Mouse (Mus musculus) E14TG2a.4 (cell line): ENCODE results near the gene Ubn2.
A peak's percentile ranks its signal among the peaks of the same experiment; 100 is the strongest.
"Not testable (repeated sequence)": the region's sequence is repeated elsewhere in the genome, so short reads cannot be mapped to it uniquely, and the experiment has no call there.

Experiments used
- H3K27me3 ChIP-seq: 2 replicates; pipeline ENCODE4 v1.6.1; 2014; ENCODE audit warnings: low read length, control low read depth; ENCODE audit not compliant: insufficient read depth
- H3K36me3 ChIP-seq: 2 replicates; pipeline ENCODE4 v1.6.1; 2014; ENCODE audit warnings: low read length, control low read depth; ENCODE audit not compliant: insufficient read depth
- H3K4me1 ChIP-seq: replicated peaks from 2 replicates; pipeline ENCODE4 v1.6.1; 2014; ENCODE audit warnings: low read depth, low read length, control low read depth
- H3K4me3 ChIP-seq: replicated peaks from 2 replicates; pipeline ENCODE4 v1.5.1; 2014; ENCODE audit warnings: mild to moderate bottlenecking, low read length
- H3K9me3 ChIP-seq: 2 replicates; pipeline ENCODE4 v1.6.1; 2014; ENCODE audit warnings: low read length, control low read depth
- CTCF ChIP-seq: conservative IDR thresholded peaks from 2 replicates; pipeline ENCODE4 v1.5.1; 2014; ENCODE audit warnings: low read length
- NANOG ChIP-seq: IDR thresholded peaks from 2 replicates; pipeline ENCODE4 v1.6.1; 2014; ENCODE audit warnings: borderline replicate concordance, low read length, mixed read lengths
- POU5F1 ChIP-seq: IDR thresholded peaks from 2 replicates; pipeline ENCODE4 v1.6.1; 2014; ENCODE audit warnings: low read length, borderline replicate concordance

Gene Ubn2

GRCm38 (mm10) chr6:38531211-38531820 lies 97.6 kb downstream of the Ubn2 start:
- TF ChIP-seq CTCF: peak; percentile 67
- TF ChIP-seq NANOG: no peak
- Histone ChIP-seq H3K27me3 (0 out of 2 replicates have a peak, but pooled peaks cover under 1% of the 10 kb centered on the region), H3K36me3 (no peaks in the 10 kb centered on the region), H3K4me3 (no peak overlapping the region), H3K9me3 (no peaks in the 10 kb centered on the region), H3K4me1 (peaks cover 20% of the 10 kb centered on the region)

- Histone ChIP-seq H3K4me3 (peak overlapping the region; percentile 95), H3K36me3 (no peaks in the 10 kb centered on the region), H3K9me3 (no peaks in the 10 kb centered on the region), H3K4me1 (peaks cover 20% of the 10 kb centered on the region), H3K27me3 (no peaks in the 10 kb centered on the region)
- TF ChIP-seq POU5F1: no peak
- TF ChIP-seq CTCF: no peak
- TF ChIP-seq NANOG: no peak
These were observed 99.0 kb downstream of the Ubn2 start for GRCm38 (mm10) chr6:38532500-38533420.

DNA sequence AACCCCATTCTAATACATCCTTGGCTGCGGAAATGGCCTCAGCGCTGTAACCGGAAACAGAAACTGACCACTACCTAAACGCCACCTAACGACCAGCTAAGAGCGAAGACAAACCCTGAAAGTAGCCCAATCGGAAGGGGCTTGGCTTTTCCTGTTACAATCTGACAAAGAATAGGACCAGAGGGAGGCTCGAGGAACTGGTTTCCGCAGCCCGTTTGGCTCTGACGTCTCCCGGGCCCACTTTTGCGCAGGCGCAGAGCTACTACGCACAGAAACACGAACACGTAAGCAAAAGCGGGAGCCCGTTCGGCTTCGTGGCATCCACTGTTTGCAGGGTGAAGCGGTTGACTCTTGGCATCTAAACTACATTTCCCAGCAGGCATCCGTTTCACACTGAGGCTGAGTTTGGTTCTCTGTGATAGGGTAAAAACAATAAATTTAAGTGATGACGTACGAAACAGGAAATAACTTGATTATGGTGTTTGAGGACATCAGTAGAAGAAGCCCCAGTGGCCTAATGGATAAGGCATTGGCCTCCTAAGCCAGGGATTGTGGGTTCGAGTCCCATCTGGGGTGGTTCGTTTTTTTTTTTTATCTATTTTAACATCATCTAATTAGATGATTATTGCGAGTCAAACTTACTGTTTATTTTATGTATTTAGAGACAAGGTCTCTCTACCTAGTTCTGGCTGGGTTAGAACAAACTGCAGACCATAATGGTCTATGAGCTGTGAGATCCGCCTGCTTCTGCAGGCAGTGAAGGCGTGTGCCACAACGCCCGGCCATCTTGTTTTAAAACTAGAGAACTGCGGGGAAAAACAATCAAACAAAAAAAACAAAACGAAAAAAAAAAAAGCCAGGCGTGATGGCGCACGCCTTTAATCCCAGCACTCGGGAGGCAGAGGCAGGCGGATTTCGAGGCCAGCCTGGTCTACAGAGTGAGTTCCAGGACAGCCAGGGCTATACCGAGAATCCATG lies 100.0 kb downstream of the Ubn2 start, which contains the start of gene Fmc1:
TSS of gene Fmc1 (plus strand) at position 75 of the 978 bp plus-strand sequence.
- TF ChIP-seq POU5F1 (no peak), NANOG (no peak), CTCF (no peak)
- peaks cover 20% of the 10 kb centered on the region for H3K4me1 ChIP-seq
- no peaks in the 10 kb centered on the region for H3K27me3 ChIP-seq
- H3K36me3 ChIP-seq: peaks cover 2% of the 10 kb centered on the region; the same call in 1 of the 2 replicates
- peak within 1 kb of the TSS; percentile 95 for H3K4me3 ChIP-seq
- no peaks in the 10 kb centered on the region for H3K9me3 ChIP-seq

- Histone ChIP-seq H3K4me3 (peak overlapping the region; percentile 95), H3K9me3 (no peaks in the 10 kb centered on the region), H3K27me3 (no peaks in the 10 kb centered on the region), H3K4me1 (peaks cover 20% of the 10 kb centered on the region), H3K36me3 (peaks cover 12% of the 10 kb centered on the region)
- TF ChIP-seq NANOG: no peak
- TF ChIP-seq CTCF: peak; percentile 72
These were observed 101.1 kb downstream of the Ubn2 start for GRCm38 (mm10) chr6:38534640-38535365.

GRCm38 (mm10) chr6:38535366-38535690 lies 101.6 kb downstream of the Ubn2 start:
- Histone ChIP-seq H3K4me3 (peak overlapping the region; percentile 95), H3K27me3 (no peaks in the 10 kb centered on the region), H3K9me3 (no peaks in the 10 kb centered on the region), H3K4me1 (peaks cover 20% of the 10 kb centered on the region), H3K36me3 (peaks cover 15% of the 10 kb centered on the region)
- no peak for TF ChIP-seq POU5F1
- no peak for TF ChIP-seq NANOG
- TF ChIP-seq CTCF: no peak

- Histone ChIP-seq H3K4me3 (peak overlapping the region; percentile 95), H3K27me3 (no peaks in the 10 kb centered on the region), H3K36me3 (peaks cover 15% of the 10 kb centered on the region), H3K4me1 (peaks cover 20% of the 10 kb centered on the region), H3K9me3 (no peaks in the 10 kb centered on the region)
- no peak for TF ChIP-seq NANOG
These were observed 102.0 kb downstream of the Ubn2 start for GRCm38 (mm10) chr6:38535788-38536187.

DNA sequence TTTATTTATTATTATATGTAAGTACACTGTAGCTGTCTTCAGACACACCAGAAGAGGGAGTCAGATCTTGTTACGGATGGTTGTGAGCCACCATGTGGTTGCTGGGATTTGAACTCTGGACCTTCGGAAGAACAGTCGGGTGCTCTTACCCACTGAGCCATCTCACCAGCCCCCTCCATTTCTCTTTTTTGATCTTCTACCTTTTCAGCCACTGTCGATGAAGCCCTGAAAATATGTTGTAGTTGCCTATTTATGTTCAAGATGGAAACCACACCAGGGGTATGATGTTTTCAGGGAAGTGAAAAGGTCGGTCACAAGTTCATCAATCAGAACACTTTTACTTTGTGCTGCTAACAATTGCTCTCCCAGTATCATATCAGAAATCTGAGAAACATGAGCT lies 110.4 kb downstream of the Ubn2 start:
- not testable (repeated sequence) for H3K27me3 ChIP-seq, H3K4me1 ChIP-seq, H3K36me3 ChIP-seq, H3K4me3 ChIP-seq, H3K9me3 ChIP-seq

- not testable (repeated sequence) for H3K9me3 ChIP-seq, H3K4me3 ChIP-seq, H3K36me3 ChIP-seq, H3K27me3 ChIP-seq
- H3K4me1 ChIP-seq: peaks cover 16% of the 10 kb centered on the region
These were observed 113.3 kb downstream of the Ubn2 start for GRCm38 (mm10) chr6:38547005-38547404.
